Mouse (Mus musculus) lung, postnatal 0 days (tissue): ENCODE measurements at regions not wholly inside any gene's neighbourhood (a gene's known extent, or its start where the extent isn't known, plus 50 kb on each side); places are given as distances from the start of the nearest gene placed in this dataset.

Experiments used
- CTCF ChIP-seq: IDR thresholded peaks from 2 replicates; pipeline ENCODE4 v1.5.1; 2016; ENCODE audit warnings: antibody characterized with exemption, mild to moderate bottlenecking
- EP300 ChIP-seq: IDR thresholded peaks from 2 replicates; pipeline ENCODE4 v1.6.1; 2016; ENCODE audit warnings: antibody characterized with exemption, mild to moderate bottlenecking, control low read depth

DNA sequence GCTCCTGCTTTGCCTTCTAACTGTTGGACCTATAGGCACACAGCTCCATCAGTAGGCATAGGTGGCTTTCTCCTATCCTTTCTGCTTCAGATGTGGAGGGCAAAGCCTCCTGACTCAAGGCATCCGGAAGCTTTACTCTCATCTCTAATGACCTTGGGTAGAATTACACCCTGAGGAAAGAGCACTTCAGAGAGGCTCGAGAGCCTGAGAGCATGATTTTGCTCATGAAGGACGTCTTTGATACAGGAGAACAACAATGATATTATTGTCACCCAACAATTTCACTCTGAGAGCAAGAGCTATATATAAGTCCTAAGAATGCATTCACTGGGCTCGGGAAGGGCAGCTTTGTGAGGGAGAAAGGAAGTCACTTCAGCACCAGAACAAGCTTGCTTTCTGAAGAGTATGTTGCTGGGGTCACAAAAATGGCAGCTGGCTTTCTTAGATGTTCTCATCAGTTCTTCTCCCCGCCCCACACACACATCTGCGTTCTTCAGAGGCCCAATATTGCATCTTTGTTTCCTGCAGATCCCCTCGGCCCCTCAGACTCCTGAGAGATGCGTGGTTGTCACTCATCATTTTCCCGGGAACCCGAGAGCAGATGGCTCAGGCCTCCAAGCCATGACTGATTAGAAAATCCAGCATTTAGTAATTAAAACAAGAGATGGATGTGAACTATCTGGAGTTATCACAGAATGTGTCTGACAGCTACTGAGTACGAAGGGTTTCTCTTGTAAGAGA is 110.7 kb upstream of the Tgfbr2 start:
- no peak for TF ChIP-seq CTCF
- no peak; the same call in 1 of the 2 replicates for TF ChIP-seq EP300
